Mouse (Mus musculus): ENCODE measurements around the gene Plekhg5.

Plekhg5 gene

DNA sequence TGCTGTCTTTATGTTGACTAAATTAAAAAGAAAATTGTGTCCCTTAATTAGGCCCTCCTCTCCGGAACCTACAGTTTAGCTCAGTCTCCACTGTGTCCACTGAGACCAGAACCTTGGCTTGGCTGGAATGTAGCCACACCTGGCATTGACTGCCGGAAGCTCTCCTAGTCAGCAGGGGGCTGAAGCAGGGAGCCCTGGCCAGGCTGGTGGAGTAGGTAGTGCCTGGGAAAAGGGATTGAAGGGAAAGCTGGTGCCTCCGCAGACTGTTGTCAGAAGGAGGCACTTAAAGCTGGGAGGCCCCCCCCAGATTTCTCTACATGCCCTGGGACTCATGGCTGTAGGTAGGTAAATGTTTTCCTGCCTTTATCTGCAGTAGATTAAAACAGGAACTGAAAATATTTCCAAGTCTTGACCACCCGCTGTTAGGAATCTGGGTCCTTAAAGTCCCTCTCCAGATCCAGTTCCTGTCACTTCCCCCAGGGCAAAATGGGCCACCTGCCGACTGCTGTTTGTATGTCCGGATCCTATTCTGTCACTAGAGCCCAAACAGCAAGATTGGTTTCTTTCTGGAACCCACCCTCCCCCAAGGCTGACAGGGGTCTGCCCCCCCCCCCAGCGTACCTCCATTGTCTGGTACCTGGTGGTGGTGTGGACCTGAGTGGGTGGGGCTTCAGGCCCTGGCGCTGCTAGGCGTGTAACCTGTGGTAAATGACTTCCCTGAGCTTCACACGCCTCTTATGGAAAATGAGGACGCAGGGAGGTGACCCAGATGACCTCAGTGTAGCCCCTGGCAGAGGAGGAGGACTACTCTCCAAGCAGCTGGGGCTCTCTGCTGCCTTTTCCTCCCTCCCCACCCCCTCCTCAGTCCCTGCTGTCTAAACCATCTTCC is 25.9 kb downstream of the Plekhg5 start:
- DNase-seq, result peak; percentile 33

GRCm38 (mm10) chr4:152100541-152100940 is 28.2 kb downstream of the Plekhg5 start:
- no peak for DNase-seq

GRCm38 (mm10) chr4:152101081-152101653 is 28.9 kb downstream of the Plekhg5 start:
- DNase-seq, result no peak

DNA sequence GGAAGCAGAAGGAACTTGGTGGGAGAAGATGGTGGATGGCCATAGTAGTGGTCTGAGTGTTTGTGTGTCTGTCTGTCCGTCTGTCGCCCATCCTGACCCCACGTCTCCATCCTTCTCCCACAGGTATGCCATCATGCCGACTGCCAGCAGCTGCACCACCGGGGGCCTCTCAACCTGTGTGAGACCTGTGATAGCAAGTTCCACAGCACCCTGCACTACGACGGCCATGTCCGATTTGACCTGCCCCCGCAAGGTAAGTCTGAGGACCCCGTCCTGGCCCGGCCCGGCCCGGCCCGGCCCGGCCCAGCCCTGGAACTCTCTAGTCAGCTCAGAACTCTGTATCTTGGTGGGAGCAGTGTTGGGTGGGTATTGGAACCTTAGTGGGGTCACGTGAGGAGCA is 29.6 kb downstream of the Plekhg5 start:
- DNase-seq, result no peak

GRCm38 (mm10) chr4:152103025-152103424 is 30.7 kb downstream of the Plekhg5 start:
- peak; percentile 69 for DNase-seq

DNA sequence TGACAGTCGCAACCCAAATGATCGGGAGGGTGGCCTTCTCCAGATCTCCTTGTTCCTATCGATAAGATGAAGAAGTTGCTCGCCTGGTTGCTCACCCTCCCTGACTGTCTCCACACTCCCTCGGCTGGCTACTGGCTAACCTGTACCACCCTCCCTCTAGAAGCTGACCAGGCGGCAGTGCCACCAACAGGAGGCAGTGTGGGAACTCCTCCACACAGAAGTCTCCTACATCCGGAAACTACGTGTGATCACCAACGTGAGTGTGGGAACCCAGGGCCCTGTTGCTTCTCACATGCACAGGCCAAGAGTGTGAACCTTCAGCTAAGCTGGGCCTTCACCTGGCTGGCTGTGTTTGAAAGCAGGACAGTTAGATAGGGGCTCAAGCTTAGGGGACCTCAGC is 34.4 kb downstream of the Plekhg5 start:
- DNase-seq, result peak; percentile 49

GRCm38 (mm10) chr4:152107493-152107892 is 35.2 kb downstream of the Plekhg5 start:
- peak; percentile 94 for DNase-seq

GRCm38 (mm10) chr4:152107971-152108509 is 35.7 kb downstream of the Plekhg5 start:
- peak; percentile 91 for DNase-seq

DNA sequence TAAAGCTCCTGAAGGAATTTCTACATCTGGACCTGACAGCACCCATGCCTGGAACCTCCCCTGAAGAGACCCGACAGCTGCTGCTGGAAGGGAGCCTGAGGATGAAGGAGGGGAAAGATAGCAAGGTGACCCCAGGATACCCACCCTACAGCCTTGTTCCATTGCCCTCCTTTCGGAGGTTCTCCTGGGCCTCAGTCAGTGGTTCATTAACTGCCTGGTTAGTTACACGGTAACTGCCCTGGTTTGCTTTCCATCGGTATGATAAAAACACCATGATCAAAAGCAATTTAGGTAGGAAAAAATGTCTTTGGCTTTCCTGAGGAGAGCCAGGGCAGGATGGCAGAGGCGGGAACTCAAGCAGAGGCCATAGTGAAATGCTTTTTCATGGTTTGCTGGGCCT is 36.4 kb downstream of the Plekhg5 start:
- DNase-seq, result no peak

- no peak for DNase-seq
Measured at GRCm38 (mm10) chr4:152109509-152109908, 37.2 kb downstream of the Plekhg5 start.

- no peak for DNase-seq
Measured at GRCm38 (mm10) chr4:152110689-152111088, 38.4 kb downstream of the Plekhg5 start.

DNA sequence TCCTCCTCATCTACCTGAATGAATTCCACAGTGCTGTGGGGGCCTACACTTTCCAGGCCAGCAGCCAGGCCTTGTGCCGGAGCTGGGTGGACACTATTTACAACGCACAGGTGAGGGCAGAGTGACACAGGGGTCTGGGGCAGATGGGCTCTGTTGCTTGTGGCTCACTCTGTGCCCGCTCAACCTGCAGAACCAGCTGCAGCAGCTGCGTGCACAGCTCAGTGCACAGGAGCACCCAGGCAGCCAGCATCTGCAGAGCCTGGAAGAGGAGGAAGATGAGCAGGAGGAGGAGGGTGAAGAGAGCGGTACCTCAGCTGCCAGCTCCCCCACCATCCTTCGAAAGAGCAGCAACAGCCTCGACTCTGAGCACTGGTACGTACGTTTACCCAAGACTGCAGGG is 40.0 kb downstream of the Plekhg5 start:
- no peak for DNase-seq

DNA sequence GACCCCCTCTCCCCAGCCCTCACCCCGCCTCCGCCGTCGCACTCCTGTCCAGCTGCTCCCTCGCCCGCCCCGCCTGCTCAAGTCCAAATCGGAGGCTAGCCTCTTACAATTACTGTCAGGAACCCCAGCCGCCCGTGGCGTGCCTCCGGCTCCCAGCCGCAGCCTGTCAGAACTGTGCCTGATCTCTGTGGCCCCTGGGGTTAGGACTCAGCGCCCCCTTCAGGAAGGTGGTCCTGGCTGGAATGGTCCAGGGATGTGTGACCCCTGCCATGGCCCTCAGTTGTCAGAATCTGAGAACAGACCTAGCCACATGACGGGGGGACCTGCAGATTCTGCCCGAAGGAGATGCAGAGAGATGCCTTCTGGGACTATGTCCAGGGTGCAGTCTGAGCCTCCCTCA is 41.8 kb downstream of the Plekhg5 start:
- DNase-seq, result no peak

- no peak for DNase-seq
Measured at GRCm38 (mm10) chr4:152115921-152116612, 43.8 kb downstream of the Plekhg5 start, which contains the start of gene Tnfrsf25. TSS of gene Tnfrsf25 (plus strand) at chr4:152115934.

DNA sequence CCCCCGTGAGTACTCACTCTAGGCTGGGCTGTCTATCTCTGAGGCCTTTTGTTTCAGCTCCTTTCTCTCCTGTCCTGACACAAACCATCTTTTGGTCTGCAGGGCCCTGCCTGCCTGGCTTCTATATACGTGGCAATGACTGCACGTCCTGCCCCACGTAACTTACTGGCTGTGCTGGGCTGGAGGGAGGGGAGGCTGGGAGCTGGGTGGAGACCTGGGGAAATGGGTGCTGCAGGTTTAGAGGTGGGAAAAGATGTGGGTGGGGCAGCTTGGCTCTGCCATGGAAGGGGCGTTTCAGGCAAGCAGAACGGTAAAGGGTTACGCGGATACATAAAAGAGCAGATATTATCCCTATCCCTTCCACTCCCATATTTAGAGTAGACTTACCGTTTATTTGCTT is 45.2 kb downstream of the Plekhg5 start:
- DNase-seq, result no peak

DNA sequence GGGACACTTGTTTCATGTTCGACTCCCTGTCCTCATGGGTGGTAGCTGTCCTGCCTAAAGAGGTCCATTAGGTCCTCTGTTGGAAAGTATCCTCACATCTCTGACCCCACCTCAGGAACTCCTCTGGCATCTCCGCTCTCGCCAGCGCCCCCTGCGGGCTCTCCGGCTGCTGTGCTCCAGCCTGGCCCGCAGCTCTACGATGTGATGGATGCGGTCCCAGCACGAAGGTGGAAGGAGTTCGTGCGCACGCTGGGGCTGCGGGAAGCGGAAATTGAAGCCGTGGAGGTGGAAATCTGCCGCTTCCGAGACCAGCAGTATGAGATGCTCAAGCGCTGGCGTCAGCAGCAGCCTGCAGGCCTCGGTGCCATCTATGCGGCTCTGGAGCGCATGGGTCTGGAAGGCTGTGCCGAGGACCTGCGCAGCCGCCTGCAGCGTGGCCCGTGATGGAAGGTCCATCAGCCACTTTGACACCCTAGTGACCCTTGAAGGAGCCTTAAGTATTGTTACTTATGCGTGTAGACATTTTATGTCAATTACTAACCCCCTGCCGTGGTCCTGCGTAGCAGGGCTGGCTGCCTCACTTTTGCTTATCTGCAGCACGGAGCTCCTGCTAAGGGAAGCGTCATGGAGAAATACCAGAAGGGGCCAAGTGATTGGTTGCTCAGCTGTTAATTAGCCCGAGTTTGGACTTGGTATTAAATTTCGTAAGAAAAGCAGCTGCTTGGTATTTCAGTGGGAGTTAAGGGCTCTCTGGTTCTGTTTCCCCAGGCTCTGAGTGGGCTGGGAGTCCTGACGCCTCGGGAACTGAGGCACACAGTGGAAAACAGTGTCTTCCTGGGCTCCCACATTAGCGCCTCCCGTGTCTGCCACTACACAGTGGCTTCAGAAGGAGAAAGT is 47.3 kb downstream of the Plekhg5 start:
- no peak for DNase-seq

DNA sequence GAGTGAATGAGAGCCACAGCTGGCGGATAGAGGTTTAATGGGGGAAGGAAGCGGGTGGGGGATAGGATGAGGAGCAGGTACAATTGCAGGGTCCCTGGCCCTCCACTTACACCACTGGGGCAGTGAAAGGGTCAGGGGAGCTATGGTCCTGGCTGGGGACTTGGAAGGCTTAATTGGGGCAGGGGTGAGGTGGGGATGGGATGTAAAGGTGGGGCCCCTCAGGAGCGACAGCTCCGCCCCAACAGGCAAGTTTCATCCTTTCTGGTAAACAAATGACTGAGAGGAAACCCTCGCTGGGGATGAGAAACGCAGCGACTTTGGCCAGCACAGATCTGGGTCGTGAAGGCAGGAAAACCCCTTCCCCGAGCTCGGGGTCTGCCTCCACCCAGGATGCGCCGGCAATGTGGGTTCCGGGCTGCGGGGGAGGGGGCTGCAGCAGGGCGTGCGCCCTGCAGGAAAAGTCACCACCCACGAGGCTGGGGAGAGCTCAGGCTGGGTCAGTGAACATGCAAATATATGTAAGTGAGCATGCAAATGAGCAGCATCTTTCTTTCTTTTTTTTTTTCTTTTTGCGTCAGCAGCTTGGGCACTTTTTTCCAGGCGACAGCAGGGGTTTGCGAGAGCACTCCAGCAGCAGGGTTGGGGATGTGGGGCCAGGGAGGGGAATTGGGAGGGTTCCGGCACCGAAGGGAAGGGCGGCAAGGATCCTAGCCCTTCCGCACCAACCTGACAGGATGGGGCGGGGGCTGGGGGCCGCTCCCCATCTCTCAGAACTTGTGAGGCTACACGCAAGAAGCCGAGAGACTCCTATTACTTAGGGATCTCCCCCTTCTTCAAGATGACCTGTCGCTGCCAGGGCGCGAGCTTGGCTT is 48.2 kb downstream of the Plekhg5 start:
- DNase-seq, result no peak

DNA sequence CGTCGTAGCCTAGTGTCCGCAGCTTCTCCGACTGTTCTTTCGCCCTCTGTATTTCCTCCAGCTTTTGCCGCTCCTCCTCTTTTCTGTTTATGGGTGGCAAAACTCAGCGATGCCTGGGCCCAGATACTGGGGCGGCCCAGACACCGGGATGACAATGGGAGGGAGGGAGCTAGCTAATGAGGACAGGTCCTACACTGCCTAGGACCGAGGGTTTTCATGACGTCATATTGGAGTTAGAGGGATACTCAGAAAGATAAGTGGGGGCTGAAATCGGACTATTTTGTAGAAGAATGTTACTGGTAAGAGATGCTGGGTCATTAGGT is 48.8 kb downstream of the Plekhg5 start:
- no peak for DNase-seq

DNA sequence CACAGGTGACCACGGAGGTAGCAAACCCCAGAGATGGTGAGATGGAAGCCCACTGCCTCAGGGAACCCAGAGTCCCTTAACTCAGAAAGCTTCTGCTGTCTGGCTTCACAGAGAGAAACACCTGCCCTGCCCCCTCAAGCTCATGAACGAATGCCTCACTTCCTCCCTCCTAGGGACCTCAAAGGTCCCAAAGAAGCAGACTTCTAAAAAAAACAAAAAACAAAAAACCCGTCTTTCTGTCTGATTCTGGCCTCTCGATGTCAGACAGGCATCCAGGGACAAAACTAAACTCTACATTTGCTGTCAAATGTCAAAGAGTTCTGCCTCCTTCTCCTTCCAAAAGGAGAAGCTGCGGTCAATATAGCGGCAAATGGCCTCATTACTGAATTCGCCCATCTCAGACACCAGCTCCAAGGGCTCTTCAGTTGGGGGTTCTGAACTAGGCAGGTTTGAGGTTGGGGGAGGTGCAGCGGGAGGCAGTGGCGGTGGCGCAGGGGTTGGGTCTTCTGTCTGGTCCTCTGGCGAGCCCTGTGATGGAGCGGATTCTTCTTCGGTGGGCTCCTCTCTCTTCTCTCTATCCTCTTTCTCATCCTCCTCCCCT is 52.2 kb downstream of the Plekhg5 start:
- DNase-seq, result no peak

DNA sequence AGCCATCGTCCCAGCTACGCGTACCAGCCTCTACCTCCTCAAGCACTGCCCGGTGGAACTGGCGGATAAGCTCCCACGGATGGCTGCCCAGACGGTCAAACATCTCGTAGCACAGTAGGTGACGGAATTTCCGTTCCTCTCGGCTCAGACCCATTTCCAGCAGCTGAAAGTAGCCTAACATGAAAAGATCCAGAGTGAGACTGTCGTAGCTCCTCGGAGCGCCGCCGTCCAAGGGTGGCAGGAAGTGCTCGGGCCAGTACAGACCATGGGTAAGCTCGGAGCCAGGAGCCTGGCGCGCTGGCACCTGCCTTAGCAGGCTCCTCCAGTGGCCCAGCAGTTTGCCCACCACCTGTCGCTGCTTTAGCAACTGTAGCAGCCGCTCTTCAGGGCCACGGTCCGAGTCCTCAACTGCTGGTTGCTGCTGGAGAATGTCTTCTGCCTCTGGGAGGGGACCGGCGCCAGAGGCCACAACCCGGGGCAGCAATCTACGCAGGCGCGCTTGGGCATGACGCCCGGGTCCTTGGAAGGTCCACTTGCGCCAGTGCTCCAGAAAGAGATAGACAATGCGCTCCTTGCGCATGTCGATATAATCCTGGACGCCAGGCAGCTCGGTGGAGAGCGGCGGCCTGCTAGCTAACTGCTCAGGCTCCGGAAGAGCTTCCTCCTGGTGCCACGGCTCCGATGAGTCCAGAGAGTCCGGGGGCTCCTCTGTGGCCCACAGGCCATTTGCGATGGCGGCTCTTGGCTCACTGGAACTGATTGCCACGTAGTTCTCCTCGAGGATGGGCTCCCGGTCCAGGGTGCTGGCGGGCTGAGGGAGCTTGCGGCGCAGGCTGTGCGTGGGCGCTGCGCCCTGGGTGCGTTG is 53.1 kb downstream of the Plekhg5 start:
- DNase-seq, result no peak
